Mouse (Mus musculus) right cerebral cortex, postnatal 36 days (tissue): ENCODE measurements around the gene Prdm16.

Experiments
- DNase-seq, 2 experiments: peaks; one replicate each; pipeline ENCODE4 v3.0.0; 2022; ENCODE audit warnings: low spot score in 2 of 2, mixed read lengths in 1 of 2

Prdm16 gene

DNA sequence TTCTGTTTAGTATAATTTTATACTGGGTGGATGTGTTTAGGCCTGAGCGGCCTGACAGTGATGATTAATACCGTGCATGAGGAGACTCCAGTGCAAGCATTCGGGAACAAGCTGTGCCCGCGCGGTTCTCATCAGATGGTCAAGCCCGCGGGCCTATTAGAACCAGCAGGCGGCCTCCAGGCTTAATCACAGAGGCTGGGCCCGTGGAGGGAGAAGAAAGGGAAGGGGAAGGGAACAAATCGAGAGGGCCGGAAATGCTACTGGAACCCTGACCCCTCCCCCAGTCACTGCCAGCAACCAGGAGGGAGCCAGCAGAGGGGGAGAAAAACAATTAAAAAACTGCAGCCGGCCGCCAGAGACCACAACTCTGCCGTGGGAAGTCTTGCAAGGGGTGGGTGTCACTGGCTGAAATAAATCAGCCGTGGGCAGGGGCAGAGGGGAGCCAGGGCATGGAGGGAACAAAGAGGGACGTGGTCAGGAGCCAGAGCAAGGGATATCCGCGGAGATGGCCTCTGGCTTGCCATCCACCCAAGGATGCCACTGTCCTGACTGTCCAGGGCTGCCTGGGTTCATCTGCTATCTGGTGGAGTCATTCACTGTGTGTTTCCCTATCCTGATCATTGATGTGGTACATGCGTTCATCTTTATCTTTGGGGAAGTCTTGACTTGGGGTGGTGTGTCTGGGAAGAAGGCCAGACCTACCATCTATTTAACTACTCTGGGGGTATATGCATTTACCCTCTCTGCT, 246.2 kb downstream of the Prdm16 start:
- peak; percentile 26 to 34 for DNase-seq

DNA sequence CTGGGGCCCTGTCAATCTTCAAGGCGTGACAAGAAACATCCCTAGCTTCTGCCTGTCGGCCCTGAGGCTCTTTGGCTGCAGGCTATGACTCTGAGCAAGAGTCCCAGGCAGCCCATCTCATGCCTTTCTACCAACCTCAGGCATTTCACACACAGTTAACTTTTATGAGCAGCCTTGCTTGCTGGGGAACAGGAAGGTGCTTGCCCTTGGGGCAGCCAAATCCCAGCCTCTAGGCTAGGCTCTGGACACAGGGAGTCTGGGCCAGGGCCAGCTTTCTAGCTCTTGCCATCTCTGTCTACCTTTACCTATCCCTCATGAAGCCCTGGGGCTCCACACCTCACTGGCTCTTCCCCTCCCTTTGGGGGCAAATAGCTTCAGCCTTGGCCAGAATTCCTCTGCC, 247.0 kb downstream of the Prdm16 start:
- DNase-seq, result no peak

DNA sequence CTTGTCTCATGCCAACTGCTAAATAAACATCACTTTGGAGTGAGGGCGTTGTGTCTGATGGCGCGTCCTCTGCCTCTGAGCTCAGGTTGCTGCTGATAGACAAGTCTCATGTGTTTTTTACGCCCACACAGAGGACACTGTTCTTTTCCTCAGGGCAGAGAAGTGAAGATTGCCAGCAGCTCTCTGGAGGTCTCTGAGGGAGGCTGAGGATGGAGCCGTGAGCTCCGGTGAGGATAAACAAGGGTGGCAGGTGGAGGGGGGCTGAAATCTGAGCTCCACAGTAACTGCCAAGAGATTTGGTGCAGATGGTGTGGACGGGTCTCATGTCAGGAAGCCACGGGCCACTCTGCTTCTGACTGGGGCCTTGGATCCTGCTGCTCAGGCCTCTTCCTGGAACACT, 249.9 kb downstream of the Prdm16 start:
- DNase-seq, result no peak

DNA sequence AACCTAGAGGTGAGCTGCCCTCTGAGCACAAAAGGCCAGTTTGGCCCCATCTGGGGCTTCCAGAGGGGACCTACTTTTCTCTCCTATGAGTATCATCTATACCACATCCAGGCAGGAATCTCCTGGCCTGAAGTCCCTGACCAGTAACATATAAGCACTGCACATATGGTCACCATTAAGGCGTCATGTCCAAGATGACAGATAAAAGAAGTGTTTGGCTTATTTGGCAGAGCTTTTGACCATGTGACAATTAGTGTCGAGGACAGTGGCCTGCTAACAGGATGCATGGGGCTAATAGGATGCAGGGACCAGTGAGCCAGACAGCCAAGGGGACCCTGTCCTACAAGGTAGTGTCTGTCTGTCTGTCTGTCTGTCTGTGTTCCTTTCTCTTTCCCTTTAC, 250.8 kb downstream of the Prdm16 start:
- no peak for DNase-seq

DNA sequence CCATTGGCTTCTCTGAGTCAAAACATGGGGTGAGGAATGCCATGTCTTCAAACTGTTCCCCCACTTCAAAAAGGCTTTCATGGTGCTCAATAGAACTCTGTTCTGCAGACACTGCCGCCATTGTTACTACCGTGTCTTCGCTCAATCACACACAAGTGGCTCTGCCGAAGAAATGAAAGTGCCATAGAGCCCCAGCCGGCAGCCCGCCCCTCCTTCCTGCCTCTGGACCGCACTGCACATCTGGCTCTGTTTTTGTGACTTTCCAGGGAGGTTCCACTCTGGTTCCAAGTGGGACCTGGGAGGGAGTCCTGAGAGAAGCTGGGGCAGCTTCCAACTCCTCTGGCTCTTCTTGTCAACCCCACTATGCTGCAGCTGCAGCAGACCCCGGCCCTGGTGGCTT, 251.5 kb downstream of the Prdm16 start:
- no peak for DNase-seq

DNA sequence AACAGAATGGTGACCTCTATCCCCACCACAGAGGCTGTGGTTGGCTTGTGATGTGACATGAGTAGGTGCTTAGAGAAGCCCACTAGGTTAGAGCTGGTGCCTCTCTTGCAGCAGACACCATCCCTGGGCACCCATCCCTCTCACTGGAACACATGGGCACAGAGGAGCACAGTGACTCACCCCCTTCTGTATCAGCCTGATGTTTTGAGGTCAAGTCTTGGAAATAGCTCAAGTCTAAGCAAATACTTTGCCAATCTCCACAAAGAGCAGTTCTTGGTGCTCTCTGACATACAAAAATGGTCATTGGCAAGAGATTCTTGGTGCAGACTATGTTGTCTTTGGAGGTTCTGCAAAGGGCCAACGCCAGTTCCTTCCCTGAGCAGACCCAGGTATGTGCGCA, 257.8 kb downstream of the Prdm16 start:
- no peak for DNase-seq

DNA sequence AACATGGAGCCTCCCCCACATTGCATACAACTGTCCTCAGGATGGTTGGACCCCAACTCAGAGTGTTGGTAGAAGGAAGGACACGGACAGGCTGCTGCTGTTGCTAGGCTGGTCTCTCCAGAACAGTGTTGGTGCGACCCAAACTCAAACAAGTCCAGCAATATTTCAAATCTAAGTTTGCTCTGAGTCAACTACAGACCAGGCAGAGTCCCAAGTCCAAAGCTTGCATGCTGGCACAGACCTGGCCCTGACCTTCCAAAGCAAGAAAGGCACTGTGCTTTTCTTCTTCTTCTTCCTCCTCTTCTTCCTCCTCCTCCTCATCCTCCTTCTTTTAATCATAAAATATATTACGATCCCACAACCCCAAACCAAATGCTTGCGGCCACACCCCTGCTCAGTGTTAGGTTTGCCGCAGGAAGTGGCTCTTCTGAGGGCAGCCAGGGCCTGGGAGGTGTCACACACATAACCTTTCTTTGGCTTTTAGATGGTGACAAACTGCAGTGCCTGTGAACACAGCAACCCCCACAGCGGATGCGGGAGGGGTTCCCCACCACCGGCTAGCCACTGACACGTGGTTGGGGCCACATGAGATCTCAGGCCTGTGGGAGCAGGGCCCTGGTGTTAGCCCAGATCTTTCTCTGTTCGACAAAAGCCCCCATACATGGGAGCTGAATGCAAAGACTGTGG, 260.6 kb downstream of the Prdm16 start:
- no peak for DNase-seq

DNA sequence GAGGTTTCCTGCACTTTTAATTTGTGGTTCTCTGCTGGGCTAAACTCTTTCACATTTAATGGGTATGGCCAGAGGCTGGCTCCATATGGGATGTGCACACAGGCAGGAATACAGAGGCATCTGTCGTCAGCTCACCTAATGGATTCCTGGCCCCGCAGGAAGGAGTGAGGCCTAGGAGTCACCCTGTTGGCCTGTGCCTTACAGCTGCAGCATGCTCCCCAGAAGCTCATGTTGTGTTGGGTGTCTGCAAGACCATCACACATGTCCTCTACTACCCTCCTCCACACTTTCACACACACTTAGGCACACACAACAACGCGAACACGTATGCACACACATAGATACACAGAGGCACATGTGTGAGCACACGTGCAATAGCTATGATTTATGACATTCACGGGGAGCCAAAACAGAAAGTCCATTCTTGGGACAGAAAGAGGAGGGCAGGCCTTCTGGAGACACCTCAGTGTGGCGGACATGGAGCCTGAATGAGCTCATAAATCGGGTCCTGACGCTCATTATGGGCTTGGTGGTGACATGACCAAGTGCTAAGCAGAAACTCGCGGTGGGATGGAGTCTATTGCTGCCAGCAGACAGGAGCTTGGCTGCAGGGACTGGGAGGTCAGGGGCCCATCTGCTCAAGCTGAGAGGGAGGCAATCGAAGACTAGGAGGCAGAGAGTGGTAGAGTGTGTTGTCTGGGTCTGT, 265.0 kb downstream of the Prdm16 start:
- no peak for DNase-seq

DNA sequence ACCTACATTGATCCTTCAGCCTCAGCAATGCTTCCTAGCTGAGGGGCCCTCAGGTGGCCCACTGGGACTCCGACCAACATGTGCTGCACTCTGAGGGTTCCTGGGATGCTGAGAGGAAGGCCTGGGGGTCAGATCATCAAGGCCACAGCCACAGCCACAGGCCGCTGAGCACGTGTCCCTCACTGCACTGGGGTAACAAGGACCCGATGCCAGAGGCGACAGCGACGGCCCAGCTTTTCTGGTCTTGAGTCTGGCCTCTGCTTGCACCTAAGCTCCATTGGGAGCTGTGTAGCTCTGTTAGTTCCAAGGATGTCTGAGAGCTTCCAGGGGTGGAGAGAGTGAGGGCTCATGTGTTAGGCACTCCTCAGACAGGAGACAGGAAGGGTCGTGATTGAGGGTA, 265.8 kb downstream of the Prdm16 start:
- no peak for DNase-seq

DNA sequence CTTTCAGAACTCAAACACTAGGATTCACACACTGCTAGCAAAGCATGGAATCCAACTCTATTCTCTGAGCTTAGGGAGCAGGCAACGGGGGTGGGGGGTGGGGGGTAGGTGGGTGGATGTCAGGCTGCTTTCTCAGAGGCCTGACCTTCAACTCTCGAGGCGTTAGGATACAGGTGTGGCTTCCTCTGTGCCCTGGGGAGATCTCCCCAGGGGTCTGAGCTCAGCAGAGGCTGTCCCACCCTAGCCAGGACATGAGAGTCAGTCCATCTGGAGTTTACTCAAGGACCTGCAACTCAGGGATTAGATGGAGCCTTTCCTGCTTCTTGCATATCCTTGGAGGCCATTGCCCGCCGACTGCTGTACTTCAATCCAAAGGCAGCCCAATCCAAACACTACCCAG, 267.6 kb downstream of the Prdm16 start:
- DNase-seq, result no peak

DNA sequence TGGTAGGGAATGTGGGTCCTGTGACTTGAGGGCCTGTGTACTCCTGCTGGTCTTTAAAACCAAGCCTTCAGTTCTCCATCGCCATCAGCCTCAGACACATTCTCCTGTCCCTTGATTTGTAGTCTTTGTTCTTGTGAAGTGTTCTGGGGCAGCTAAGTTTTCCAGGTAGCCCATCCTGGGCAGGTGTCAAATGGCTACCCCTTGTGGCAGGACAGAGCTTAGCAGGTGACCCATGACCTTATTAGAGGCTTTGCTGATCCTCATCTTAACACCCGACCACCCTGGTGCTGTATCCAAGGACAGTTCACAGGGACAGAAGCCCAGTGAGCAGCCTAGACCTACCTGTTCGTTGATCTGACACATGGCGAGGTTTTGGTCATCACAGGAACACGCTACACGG, 269.8 kb downstream of the Prdm16 start:
- no peak for DNase-seq

DNA sequence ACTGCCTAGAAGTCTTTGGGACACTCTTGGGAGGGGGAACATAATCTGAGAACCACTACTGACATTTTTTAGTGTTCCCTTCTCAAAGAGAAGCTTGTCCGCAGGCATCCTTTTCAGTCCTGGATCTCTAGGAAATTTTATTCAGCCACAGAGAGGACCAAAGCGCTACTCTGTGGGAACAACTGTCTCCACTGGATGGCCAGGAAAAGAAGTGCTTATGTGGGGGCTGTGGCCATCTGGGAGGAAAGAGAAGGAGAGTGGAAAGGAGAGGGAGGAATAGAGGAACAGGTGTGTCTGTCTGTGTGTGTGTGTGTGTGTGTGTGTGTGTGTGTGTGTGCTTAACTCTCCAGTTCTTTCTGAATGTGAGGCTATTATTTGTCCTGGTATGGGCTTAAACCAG, 271.9 kb downstream of the Prdm16 start:
- peak; percentile 12 to 47 for DNase-seq

DNA sequence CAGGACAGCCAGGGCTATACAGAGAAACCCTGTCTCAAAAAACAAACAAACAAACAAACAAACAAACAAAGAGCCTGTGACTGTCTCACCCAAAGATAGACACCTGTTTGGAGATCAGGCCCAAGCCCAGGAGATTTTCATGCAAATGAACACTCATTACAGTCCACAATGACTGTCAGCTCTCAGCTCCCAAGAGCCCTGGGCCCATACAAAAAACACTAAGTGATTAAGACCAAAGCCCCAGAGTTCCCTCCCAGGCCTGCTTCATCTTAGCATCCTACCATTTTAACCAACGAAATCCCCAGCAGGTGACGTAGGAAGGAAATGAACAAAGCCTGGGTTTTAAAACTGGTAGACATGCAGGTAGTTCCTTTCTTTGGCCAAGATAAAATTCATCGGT, 275.8 kb downstream of the Prdm16 start:
- no peak for DNase-seq

DNA sequence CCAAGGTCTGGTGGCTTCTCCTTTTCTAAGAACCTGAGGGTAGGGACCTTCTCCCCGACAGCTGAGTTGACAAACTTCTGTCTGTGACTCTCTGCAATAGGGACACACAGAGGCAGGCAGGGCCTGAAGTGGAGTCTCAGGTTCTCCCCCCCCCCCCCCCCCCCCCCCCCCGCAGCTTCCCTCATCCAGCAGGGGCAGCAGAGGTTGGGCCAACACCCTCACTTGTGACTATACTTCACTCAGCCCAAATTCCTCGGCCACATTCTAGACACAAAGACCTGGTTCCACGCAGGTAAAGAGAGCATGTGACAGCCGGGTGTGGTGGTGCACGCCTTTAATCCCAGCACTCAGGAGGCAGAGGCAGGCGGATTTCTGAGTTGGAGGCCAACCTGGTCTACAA, 276.2 kb downstream of the Prdm16 start:
- no peak for DNase-seq

DNA sequence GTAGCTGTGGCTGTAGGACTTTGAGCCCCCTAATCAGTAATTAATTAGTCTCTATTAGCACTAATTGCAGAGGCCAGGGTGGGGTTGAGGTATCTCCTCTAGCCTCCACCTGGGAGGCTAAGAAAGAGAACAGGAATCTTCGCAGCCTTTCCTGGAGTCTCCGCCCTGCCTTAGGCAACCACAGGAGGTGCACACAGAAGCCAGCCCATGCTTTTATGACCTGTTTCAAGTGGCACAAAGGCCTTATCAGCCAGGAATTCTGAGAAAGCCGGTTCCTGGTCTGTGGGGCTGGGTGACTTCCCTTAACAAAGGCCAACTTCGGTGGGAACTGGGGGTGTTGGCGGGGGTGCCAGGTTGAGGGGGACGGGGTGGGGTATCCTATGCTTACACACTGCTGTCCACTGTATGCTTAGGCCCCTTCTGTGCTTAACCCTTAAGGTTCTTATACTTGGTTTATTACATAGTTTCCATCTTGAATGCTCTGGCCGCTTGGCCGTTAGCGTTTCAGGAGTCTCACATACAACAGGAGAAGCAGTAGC, 276.8 kb downstream of the Prdm16 start:
- DNase-seq, result no peak

DNA sequence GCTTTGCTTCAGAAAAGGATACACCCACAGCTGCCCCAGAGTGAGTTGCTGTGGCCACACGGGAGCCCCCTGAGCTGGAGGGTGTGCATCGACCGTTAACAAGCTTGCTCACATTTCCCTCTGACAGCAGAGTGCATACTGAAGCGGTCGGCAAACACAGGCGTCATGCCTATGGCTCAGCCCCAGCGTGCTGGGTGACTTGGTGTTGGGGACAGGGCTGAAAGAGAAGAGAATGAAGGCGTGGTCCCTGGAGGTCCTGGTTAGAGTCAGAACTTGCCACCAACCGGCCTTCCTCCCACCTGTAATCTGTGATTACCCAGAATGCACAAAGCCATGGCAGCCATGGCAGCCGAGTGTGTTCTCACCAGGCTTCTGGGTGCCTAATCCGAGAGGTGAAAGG, 277.9 kb downstream of the Prdm16 start:
- no peak for DNase-seq

DNA sequence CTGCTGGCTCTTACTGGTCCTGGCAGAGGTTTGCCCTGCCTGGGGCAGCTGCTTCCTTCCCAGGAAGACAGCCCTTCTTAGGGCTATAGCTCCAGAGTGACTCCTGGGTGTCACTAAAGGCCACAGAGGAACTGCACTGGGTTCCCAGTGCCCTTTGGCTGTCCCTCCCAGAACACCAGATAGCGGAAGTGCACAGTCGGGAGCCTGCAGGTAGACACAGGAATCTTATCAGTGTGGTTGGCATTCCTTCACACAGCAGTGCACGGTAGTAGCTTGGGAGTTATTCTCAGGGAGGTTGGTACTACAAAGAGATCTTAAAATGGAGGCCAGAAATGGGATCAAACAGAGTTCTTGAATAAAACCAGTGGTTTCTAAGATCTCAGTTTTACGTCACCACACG, 278.3 kb downstream of the Prdm16 start:
- DNase-seq, result no peak

DNA sequence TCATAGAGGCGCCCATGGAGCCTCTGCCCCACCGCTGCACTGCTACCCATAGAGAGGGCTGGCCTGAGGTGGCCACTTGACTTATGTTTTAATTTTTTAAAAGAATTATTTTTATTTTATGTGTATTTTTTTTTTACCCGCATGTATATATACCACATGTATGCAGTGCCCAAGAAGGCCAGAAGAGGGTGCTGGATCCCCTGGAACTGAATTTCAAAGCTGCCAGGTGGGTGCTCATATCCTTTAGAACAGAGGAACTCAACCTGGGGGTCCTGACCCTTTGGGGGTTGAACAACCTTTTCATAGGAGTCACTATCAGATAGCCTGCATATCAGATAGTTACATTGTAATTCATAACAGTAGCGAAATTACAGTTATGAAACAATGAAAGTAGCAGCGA, 281.3 kb downstream of the Prdm16 start:
- no peak for DNase-seq

DNA sequence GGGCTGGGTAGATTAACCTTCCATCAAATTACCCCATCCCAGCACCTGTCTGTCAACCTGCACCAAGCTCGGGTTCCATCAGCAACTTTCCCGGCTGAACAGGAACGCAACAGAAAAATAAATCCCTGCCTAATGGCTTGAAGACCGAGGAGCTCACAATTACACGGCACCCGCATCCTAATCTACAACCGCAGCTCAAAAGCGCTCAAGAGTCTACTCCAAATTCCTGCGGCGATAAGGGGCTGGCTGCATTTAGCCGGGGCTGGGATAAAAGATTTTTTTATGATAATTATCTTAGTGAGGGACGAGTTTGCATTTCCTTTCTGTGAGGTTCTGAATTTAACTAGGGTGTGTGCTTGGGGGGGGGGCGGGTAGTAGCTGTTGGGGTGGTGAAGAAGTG, 284.4 kb downstream of the Prdm16 start:
- no peak for DNase-seq

DNA sequence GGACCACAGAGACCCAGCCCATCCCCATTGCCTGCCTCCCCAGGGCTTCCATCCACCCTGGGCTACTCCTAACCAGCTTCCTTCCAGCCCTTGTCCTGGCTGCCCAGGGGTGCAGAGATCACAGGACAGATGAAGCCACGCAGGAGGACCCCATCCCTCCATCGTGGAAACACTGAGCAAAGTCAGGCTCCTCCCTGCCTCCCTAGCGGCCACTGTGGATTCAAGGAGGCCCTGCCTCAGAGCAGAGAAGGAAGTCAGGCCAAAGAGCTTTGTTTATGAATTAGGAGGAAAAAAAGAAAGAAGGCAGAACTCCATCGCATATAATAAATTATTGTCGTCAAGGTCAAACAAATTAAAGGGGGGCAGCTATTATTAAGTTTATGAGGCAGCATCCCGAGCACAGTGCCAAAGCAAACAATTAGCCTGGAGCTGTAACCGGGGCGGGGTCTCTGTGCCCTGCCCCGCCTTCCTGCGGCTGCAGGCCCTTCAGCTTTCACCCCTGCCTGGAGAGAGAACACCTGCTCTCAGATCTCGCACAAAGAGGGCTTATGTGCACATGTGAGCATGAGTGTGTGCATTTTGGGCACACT, 288.4 kb downstream of the Prdm16 start:
- no peak for DNase-seq

DNA sequence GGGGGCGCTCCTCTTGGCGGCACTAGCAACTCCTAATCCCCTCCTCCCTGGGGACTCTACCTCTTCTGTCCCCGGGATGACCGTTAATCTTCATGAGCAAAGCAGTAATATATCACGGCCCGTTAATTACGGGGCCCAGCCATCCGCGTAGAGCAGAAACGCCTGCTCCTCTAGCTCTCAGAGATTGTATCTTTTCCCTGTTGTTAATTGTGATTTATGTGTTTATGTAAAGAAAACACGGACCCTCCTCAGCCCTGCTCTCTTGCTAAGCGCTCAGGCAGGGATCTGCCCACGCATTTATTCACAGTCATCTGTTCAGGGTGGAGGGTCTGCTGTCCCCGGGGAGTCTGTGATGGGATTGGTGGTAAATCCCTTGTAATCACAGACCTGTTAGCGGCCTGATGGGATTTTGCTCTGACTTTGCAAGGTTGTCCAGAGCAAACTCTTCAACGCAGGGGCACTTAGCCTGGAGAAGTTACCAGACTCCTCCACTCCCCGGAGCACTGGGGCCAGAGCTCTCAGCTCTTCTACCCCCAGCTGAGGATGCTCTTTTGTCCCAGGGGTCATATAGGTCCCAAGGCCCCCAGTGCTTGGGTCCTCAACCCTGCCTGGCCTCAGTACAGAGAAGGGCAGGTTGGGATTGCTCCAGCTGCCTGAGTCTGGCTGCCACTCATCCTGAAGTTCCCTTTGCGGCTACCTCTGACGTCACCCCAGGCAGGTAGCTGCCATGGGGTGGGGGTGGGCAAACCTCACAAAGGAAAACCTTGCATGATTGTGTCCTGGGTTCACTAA, 289.7 kb downstream of the Prdm16 start:
- no peak for DNase-seq

DNA sequence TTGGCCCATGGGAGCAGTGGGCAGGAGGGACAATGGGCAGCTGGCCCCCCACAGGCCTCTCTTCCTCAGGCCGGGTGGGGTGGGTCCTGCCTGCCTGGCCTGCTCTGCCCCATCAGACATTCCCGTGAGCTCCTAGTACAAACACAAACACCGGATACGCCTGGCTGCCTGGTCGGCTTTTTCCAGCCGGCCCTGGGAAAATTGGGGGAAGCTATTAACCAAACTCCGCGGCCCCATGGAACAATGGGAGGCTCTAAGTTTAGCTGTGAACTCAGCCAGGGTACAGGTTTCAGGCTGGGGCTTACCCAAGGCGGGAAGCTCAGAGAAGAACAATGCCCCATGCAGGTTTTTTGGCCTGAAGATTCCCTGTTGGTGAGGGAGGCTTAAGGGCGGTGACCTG, 300.0 kb downstream of the Prdm16 start:
- DNase-seq, result no peak
